Mouse (Mus musculus) intestine, embryonic 16.5 days (tissue): Measurements from ENCODE around the gene Pakap. TPM values are rescaled to one million over a fixed set of nuclear protein-coding genes. Genes with fewer than 3 reads are reported as not detected.
A peak's percentile ranks its signal among the peaks of the same experiment; 100 is the strongest.

Experiments
- ATAC-seq: fragments of 200-750 bp; cut with Nextera tagmentation; 2 replicates; pipeline ENCODE4 v1.8.0; 2017; ENCODE audit warnings: moderate TSS enrichment, moderate library complexity
- H3K27ac ChIP-seq: fragments of 300-500 bp; sonication (generic); 2 replicates; pipeline ENCODE4 v1.5.1; 2014; ENCODE audit warnings: mild to moderate bottlenecking, low read length
- H3K27me3 ChIP-seq: fragments of 300-500 bp; sonication (generic); replicated peaks from 2 replicates; pipeline ENCODE4 v1.6.1; 2014; ENCODE audit warnings: low read length, control low read depth, mixed read lengths; ENCODE audit not compliant: control insufficient read depth, insufficient read depth
- H3K36me3 ChIP-seq: fragments of 300-500 bp; sonication (generic); 2 replicates; pipeline ENCODE4 v1.6.1; 2014; ENCODE audit warnings: low read length, control low read depth; ENCODE audit not compliant: control insufficient read depth, insufficient read depth
- H3K4me1 ChIP-seq: fragments of 300-500 bp; sonication (generic); 2 replicates; pipeline ENCODE4 v1.6.1; 2014; ENCODE audit warnings: low read length, control low read depth, mixed read lengths; ENCODE audit not compliant: control insufficient read depth, insufficient read depth
- H3K4me2 ChIP-seq: fragments of 300-500 bp; sonication (generic); 2 replicates; pipeline ENCODE4 v1.6.1; 2014; ENCODE audit warnings: low read depth, low read length, control low read depth
- H3K4me3 ChIP-seq: fragments of 300-500 bp; sonication (generic); 2 replicates; pipeline ENCODE4 v1.5.1; 2014; ENCODE audit warnings: mild to moderate bottlenecking, low read length
- H3K9ac ChIP-seq: fragments of 300-500 bp; sonication (generic); 2 replicates; pipeline ENCODE4 v1.6.1; 2014; ENCODE audit warnings: low read depth, low read length
- H3K9me3 ChIP-seq: fragments of 300-500 bp; sonication (generic); 2 replicates; pipeline ENCODE4 v1.6.1; 2016; ENCODE audit warnings: low read length, control low read depth; ENCODE audit not compliant: control insufficient read depth
- WGBS: fragments of 180-500 bp; shearing (Covaris S2); extraction: QIAGEN DNeasy Blood & Tissue Kit; methylation state at CpG from one replicate; pipeline ENCODE4 v1.1.7; 2014; 5-methylcytosine and 5-hydroxymethylcytosine counted together
- polyA plus RNA-seq: library from polyadenylated mRNA; unstranded; fragments of >200 nt; fragmentation: Nextera tagmentation; extraction: Ambion mirVana; gene quantifications from 2 replicates; pipeline ENCODE4 v1.2.1, GENCODE M21; 2015

The Pakap gene
- polyA plus RNA-seq, 1 experiment from 2014 or later: 22.0 TPM

DNA sequence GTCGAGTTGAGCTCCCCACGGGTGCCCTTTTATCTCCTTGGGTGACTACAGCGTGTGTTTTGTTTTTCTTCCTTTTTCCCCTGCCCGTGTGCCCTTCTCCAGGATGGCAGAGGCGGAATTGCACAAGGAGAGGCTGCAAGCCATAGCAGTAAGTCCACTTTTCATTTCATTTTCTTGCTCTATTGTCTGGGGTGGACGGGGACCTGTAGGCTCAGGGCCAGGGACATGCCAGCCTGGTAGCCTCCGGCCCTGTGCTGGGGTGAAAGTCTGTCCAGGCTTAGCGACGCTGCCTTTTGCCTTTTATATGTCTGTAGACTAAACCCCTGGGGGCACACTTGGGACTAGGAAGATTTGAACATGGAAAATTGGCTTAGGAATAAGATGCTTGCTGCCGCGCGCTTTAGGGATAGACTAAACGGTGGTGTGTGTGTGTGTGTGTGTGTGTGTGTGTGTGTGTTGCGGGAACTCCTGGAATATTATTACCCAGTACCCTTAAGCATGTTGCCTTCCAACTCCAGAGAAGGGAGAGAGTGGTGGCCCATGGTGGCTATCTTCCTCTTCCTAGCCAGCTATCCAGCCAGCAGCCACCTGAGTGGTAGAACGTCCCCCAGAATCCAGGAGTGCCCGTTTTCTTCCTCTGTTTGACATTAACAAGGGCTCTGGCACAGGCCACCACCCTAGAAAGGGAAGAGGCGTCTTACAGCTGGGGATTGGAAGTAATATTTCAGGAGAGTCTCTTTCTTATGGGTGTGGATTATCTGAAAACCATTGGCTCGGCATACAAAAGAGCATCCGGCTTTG, 489 bp downstream of the Pakap start:
- ATAC-seq: peak; percentile 21; the same call in 1 of the 2 replicates
- peak overlapping the region; percentile 87 for H3K4me2 ChIP-seq
- WGBS: 38% methylated on average over 19 of the region's 19 CpGs
- peak overlapping the region; percentile 73 for H3K27ac ChIP-seq
- peak overlapping the region; percentile 75 for H3K9ac ChIP-seq
- H3K4me1 ChIP-seq: 0 out of 2 replicates have a peak, but pooled peaks cover 3% of the 10 kb centered on the region
- peaks cover 6% of the 10 kb centered on the region; the same call in 1 of the 2 replicates for H3K27me3 ChIP-seq
- peak overlapping the region; percentile 63 for H3K4me3 ChIP-seq
- no peaks in the 10 kb centered on the region for H3K36me3 ChIP-seq
- H3K9me3 ChIP-seq: no peaks in the 10 kb centered on the region

DNA sequence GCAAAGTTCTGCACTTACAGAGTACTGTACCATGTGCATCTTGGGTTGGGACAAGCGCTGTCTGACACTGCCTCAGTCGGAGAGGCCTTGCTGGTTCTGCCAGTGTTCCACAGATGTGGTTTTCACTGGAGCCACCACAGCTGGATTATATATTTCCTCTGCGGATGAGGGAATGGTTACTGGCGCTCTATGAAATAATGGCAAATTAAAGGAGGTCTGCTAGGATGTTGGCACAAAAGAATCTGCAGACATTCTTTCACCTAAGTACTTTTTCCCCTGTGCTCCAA, 1.0 kb downstream of the Pakap start:
- WGBS: 71% methylated on average over 4 of the region's 4 CpGs
- peak overlapping the region; percentile 35 for H3K27ac ChIP-seq
- H3K9ac ChIP-seq: peak overlapping the region; percentile 75; the same call in 1 of the 2 replicates

GRCm38 (mm10) chr4:57569711-57570110, 1.7 kb downstream of the Pakap start:
- ATAC-seq: no peak
- peak overlapping the region; percentile 87 for H3K4me2 ChIP-seq
- H3K27me3 ChIP-seq: peaks cover 6% of the 10 kb centered on the region; the same call in 1 of the 2 replicates
- WGBS: 66% methylated on average over 6 of the region's 6 CpGs
- peak overlapping the region; percentile 17; the same call in 1 of the 2 replicates for H3K27ac ChIP-seq
- H3K9me3 ChIP-seq: no peaks in the 10 kb centered on the region
- H3K9ac ChIP-seq: peak overlapping the region; percentile 75
- H3K4me3 ChIP-seq: peak overlapping the region; percentile 63
- H3K4me1 ChIP-seq: 0 out of 2 replicates have a peak, but pooled peaks cover 6% of the 10 kb centered on the region
- H3K36me3 ChIP-seq: no peaks in the 10 kb centered on the region

More for the DNA sequence above, 1.0 kb downstream of the Pakap start:
- Histone ChIP-seq H3K27me3 (peaks cover 6% of the 10 kb centered on the region; the same call in 1 of the 2 replicates), H3K4me3 (peak overlapping the region; percentile 63), H3K4me2 (peak overlapping the region; percentile 87), H3K4me1 (0 out of 2 replicates have a peak, but pooled peaks cover 3% of the 10 kb centered on the region), H3K36me3 (no peaks in the 10 kb centered on the region), H3K9me3 (no peaks in the 10 kb centered on the region)
- ATAC-seq: no peak

DNA sequence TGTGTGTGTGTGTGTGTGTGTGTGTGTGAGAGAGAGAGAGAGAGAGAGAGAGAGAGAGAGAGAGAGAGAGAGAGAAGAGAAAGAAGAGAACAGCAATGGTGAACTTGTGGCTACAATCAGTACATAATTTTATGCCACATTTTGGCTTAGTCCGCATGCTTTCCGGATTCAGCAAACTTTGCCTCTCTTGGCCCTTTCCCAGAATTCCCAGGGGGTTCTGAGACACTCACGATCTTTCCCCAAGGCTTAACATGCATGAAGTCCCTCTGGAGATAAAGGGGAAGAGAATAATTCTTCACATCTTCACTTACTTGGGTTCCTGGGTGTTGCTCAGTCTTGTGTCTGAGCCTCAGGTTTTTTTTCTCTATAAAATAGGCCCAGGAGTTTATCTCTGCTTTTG, 2.2 kb downstream of the Pakap start:
- H3K27me3 ChIP-seq: peaks cover 6% of the 10 kb centered on the region; the same call in 1 of the 2 replicates
- H3K36me3 ChIP-seq: no peaks in the 10 kb centered on the region
- 76% methylated on average over 3 of the region's 3 CpGs for WGBS
- H3K9me3 ChIP-seq: no peaks in the 10 kb centered on the region
- 0 out of 2 replicates have a peak overlapping the region, but pooled peaks have one; percentile 87 for H3K4me2 ChIP-seq
- no peak for ATAC-seq
- no peak overlapping the region for H3K9ac ChIP-seq
- H3K27ac ChIP-seq: no peak overlapping the region
- H3K4me1 ChIP-seq: peaks cover 8% of the 10 kb centered on the region; the same call in 1 of the 2 replicates
- peak overlapping the region; percentile 63; the same call in 1 of the 2 replicates for H3K4me3 ChIP-seq

- Histone ChIP-seq H3K27me3 (no peaks in the 10 kb centered on the region), H3K9me3 (no peaks in the 10 kb centered on the region), H3K4me3 (no peak overlapping the region), H3K4me2 (no peak overlapping the region), H3K36me3 (no peaks in the 10 kb centered on the region), H3K9ac (no peak overlapping the region), H3K27ac (peak overlapping the region; percentile 26; the same call in 1 of the 2 replicates), H3K4me1 (peaks cover 7% of the 10 kb centered on the region; the same call in 1 of the 2 replicates)
- no peak for ATAC-seq
- WGBS: 88% methylated on average over 3 of the region's 3 CpGs
These were observed 6.2 kb downstream of the Pakap start for GRCm38 (mm10) chr4:57574181-57574580.

- Histone ChIP-seq H3K9ac (no peak overlapping the region), H3K4me2 (no peak overlapping the region), H3K36me3 (no peaks in the 10 kb centered on the region), H3K27me3 (no peaks in the 10 kb centered on the region), H3K4me3 (no peak overlapping the region), H3K4me1 (peaks cover 7% of the 10 kb centered on the region; the same call in 1 of the 2 replicates), H3K27ac (peak overlapping the region; percentile 26; the same call in 1 of the 2 replicates), H3K9me3 (no peaks in the 10 kb centered on the region)
- no peak for ATAC-seq
- WGBS: 49% methylated on average over 6 of the region's 6 CpGs
These were observed 6.7 kb downstream of the Pakap start for GRCm38 (mm10) chr4:57574646-57575045.

GRCm38 (mm10) chr4:57575686-57576085, 7.7 kb downstream of the Pakap start:
- WGBS: 73% methylated on average over 5 of the region's 5 CpGs
- H3K4me2 ChIP-seq: no peak overlapping the region
- H3K4me1 ChIP-seq: peaks cover 7% of the 10 kb centered on the region; the same call in 1 of the 2 replicates
- no peak overlapping the region for H3K4me3 ChIP-seq
- no peak overlapping the region for H3K27ac ChIP-seq
- H3K9me3 ChIP-seq: no peaks in the 10 kb centered on the region
- H3K9ac ChIP-seq: no peak overlapping the region
- ATAC-seq: no peak
- H3K27me3 ChIP-seq: no peaks in the 10 kb centered on the region
- H3K36me3 ChIP-seq: no peaks in the 10 kb centered on the region

GRCm38 (mm10) chr4:57576095-57576494, 8.1 kb downstream of the Pakap start:
- 71% methylated on average over 11 of the region's 11 CpGs for WGBS
- Histone ChIP-seq H3K9me3 (no peaks in the 10 kb centered on the region), H3K4me3 (no peak overlapping the region), H3K4me2 (no peak overlapping the region), H3K36me3 (no peaks in the 10 kb centered on the region), H3K9ac (no peak overlapping the region), H3K27ac (no peak overlapping the region), H3K4me1 (peaks cover 7% of the 10 kb centered on the region; the same call in 1 of the 2 replicates), H3K27me3 (no peaks in the 10 kb centered on the region)
- no peak for ATAC-seq

GRCm38 (mm10) chr4:57579683-57580082, 11.7 kb downstream of the Pakap start:
- H3K27me3 ChIP-seq: no peaks in the 10 kb centered on the region
- 85% methylated on average over 10 of the region's 10 CpGs for WGBS
- H3K27ac ChIP-seq: no peak overlapping the region
- ATAC-seq: no peak
- no peak overlapping the region for H3K9ac ChIP-seq
- peaks cover 4% of the 10 kb centered on the region; the same call in 1 of the 2 replicates for H3K4me1 ChIP-seq
- no peaks in the 10 kb centered on the region for H3K36me3 ChIP-seq
- H3K4me2 ChIP-seq: no peak overlapping the region
- no peak overlapping the region for H3K4me3 ChIP-seq
- H3K9me3 ChIP-seq: no peaks in the 10 kb centered on the region
